ENCODE assay signal across 1 mouse cellular context in the genomic region with DNA sequence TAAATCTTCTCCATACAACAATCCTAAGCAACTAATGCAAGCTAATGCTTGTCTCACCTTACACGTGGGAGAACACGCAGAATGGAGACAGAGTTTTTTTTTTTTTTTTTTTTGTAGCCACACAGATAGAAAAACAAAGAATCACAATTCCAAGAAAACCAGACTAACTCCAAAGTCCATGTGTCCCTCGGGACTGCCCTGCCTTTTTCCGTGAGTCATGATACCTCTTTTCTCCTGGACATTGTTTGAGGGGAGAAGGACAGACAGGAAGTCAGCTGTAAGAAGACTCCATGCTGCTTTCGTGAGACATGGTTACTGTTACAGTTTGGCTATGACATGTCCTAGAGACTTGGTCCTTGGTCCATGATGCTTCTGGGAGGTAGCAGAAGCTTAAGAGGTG.
TF ChIP-seq lines count a peak whose summit lies in the region.

No protein-coding gene starts in this region.

TF ChIP-seq in myocyte, 11 proteins besides CTCF, POLR2A, EP300 and RAD21:
- TF ChIP-seq MYOD1 (IDR thresholded peaks at IDR 0.05; ENCODE audit: control insufficient read depth in 1 of 3, insufficient read length in 2 of 3, low read depth in 2 of 3) (no peak), SRF (IDR thresholded peaks at IDR 0.05; ENCODE audit: control insufficient read depth, insufficient read length, low read depth) (no peak), TCF3 (IDR thresholded peaks at IDR 0.05; ENCODE audit: insufficient read length, low read depth) (no peak), POLR2AphosphoS2 (IDR thresholded peaks at IDR 0.05; ENCODE audit: insufficient read length, low read depth) (no peak), TCF12 (IDR thresholded peaks at IDR 0.05; ENCODE audit: insufficient read depth, poor library complexity, severe bottlenecking) (no peak), REST (IDR thresholded peaks at IDR 0.05; ENCODE audit: insufficient read depth, insufficient read length) (no peak), USF1 (IDR thresholded peaks at IDR 0.05; ENCODE audit: low read depth) (no peak), CEBPB (IDR thresholded peaks at IDR 0.05; ENCODE audit: insufficient read depth, poor library complexity, severe bottlenecking) (no peak), MAX (IDR thresholded peaks at IDR 0.05; ENCODE audit: low read depth) (no peak), E2F4 (IDR thresholded peaks at IDR 0.05; ENCODE audit: insufficient read depth) (no peak), MYOG (IDR thresholded peaks at IDR 0.05; ENCODE audit: control insufficient read depth in 1 of 3, insufficient read depth in 1 of 3, insufficient read length in 2 of 3, low read depth in 2 of 3) (no peak)
